Mouse (Mus musculus) regulatory T cell (primary cell): ENCODE results near the gene Wnt1.

Source experiments
- in situ Hi-C: fragments of 300-600 bp; cut with MboI, MseI; formaldehyde crosslinking; loops from one replicate; pipeline ENCODE4 v1.15.1; 2025; ENCODE audit warnings: high pct_unique_total_duplicates

The Wnt1 gene

DNA sequence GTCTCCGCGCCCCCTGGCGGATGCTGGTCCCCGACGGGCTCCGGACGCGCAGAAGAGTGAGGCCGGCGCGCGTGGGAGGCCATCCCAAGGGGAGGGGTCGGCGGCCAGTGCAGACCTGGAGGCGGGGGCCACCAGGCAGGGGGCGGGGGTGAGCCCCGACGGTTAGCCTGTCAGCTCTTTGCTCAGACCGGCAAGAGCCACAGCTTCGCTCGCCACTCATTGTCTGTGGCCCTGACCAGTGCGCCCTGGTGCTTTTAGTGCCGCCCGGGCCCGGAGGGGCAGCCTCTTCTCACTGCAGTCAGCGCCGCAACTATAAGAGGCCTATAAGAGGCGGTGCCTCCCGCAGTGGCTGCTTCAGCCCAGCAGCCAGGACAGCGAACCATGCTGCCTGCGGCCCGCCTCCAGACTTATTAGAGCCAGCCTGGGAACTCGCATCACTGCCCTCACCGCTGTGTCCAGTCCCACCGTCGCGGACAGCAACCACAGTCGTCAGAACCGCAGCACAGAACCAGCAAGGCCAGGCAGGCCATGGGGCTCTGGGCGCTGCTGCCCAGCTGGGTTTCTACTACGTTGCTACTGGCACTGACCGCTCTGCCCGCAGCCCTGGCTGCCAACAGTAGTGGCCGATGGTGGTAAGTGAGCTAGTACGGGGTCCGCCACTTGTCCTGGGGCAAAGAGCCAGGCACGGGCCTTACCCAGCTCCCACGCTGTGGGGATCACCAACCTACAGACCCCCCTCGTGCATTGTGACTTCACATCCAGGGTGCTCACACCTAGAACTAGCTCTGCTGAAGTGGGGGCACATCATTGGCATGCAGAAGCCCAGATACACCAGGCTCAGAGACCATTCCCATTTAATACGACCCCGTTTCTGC is at the start of gene Wnt1:
Gene Wnt1 (plus strand): TSS at position 197 of the 875 bp plus-strand sequence.
- in situ Hi-C loops, result no loop called here

DNA sequence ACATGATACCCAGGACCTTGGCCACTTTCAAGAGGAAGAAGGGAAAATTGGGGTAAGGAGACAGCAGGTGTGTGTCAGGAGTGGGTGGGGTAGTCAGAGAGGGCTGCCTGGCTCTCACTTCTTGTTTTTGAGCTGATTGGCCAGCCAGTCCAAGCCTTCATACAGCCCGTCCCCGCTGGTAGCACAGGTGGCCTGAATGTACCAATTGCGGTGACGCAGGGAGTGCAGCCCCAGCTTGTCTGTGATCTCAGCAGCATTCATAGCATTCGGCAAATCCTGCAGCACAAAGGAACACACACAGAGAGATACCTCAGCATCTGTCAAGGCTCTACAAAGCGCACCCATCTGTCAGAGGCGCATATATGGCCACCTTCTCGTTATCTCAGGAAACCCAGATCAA is 49.4 kb upstream of the Wnt1 start:
- in situ Hi-C loops, result loop anchor here (5.0 kb wide), 1 partner anchor 717 kb away; the partner anchor contains the start of gene Nckap5l

DNA sequence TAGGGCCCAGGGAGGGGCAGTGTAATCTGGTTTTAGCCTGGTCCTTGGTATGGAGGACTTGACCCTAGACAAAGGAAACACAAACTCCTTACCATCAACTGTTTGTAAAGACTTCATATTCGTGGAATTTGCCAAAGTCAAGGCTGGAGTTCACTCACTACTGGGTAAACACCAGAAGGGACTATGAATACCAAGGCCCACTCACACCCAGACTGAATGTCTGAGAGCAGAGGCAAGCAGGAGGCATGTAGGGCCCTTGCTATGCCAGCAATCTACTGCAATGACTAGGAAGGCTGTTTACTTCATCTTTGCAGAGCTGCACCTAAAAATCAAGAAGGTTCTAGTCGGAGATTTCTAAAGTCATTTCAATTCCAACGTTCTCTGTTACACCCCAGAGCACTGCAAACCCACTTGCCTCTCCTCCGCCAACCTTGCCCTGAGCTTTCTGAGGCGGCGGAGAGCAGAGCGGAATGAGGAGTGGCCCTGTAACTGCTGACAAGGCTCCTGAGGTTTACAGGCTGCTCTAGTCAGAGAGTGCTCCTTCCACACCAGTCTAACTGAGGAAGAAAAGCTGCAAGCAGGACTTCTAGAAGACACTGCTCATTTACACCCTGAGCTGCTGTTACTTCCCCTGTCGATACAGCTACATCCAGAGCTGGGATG is 46.8 kb upstream of the Wnt1 start:
- in situ Hi-C loops, result loop anchor here (5.0 kb wide), 1 partner anchor 714 kb away; the partner anchor contains the start of gene Nckap5l

DNA sequence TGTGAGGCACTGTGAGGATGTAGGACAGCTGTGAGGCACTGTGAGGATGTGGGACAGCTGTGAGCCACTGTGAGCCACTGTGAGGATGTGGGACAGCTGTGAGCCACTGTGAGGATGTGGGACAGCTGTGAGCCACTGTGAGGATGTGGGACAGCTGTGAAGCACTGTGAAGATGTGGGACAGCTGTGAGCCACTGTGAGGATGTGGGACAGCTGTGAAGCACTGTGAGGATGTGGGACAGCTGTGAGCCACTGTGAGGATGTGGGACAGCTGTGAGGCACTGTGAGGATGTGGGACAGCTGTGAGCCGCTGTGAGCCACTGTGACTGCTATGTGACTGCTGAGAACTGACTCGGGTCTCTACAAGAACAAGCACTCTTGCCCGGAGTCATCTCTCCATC is 45.8 kb upstream of the Wnt1 start:
- in situ Hi-C loops, result loop anchor here (5.0 kb wide), 1 partner anchor 713 kb away; the partner anchor contains the start of gene Nckap5l

DNA sequence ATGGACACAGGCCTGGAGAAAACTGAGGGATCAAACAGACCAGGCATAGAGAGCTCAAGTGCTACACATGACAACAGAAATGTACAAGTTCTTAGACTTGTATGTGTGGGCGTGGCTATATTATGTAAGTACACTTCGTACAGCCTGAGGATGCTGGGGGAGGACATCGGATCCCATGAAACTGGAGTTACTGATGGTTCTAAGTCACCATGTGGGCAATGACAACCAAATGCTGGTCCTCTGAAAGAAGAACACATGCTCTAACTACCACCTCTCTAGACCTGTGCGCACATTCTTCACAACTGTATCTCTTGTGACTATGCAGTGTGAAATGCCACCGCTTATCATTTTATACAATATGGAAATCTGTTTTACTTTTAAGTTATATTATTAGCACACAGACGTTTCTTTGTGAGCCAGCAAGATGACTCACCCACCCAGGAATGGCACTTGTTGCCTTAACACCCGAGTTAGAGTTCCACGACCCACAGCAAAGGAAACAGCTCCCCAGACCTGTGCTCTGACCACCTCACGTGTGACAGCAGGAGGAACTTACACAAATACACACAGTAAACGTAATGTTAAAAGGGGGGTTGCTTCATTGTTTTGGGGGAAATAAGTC is 43.2 kb upstream of the Wnt1 start:
- in situ Hi-C loops, result no loop called here

DNA sequence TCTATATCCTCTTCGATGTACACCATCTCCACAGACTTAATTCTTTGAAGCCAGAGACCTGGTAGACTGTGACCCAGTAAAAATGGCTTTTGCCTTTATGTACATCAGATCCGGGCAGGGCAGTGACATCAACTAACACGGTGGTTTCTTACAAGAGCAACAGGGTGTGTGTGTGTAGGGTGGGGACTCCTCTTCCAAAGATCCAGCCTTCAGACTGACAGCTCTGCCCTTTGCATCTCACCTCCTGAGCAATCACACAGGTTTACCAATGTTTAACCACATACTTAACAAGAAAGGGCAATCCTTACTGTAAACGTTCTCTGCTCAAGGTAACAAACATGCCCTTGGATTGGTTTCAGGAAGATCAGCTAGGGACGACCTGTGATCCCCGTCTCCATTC is 42.4 kb upstream of the Wnt1 start:
- in situ Hi-C loops, result no loop called here

DNA sequence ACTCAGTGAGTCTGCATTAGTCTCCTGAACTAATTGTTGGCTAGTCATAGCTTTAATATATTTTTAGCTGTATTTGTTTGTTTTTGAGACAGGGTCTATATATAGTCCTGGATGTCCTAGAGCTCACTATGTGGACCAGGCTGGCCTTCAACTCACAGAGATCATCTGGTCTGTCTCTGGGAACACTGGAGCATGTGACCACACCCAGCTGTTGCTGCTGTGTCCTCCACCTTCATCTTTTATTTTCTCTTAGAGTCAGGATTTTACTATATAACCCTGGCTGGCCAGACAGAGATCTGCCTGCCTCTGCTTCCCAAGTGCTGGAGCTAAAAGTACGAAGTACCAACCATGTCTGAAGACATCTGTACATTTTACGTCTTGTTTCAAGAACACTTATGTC is 40.6 kb upstream of the Wnt1 start:
- in situ Hi-C loops, result no loop called here

DNA sequence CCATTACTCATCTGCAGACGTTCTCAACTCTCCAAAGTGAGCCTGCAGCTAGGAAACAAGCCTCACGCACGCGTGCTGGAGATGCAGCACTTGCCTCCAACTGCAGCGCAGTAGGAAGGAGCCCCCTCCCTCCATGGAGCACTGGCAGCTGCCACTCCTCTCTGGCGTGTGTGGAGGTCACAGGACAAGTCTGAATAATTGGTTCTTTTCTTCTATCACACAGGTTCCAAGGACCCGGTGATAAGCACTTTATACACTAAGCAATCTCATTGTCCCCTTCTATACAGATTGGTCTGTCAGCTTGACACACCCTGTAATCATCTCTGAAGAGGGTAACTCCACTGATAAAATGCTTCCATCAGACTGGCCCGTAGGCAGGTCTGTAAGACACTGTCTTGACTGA is 36.6 kb upstream of the Wnt1 start:
- in situ Hi-C loops, result no loop called here

DNA sequence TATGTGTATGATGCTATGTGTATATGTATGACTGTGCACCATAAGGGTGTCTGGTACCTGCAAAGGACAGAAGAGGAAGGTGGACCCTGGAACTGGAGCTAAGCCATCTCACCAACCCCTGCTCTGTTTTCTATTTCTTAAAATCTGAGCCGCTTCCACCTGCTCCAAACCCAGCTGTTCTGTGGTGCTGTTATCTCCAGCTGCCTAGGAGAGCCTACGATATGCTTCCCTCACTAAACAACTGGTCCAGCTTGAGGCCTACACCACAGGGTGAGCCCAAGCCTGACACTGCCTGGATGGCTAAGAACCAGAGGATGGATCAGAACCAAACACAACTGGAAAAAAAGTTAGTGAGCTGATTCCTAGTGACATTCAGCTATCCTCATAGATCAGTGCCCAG is 35.5 kb upstream of the Wnt1 start:
- in situ Hi-C loops, result no loop called here

DNA sequence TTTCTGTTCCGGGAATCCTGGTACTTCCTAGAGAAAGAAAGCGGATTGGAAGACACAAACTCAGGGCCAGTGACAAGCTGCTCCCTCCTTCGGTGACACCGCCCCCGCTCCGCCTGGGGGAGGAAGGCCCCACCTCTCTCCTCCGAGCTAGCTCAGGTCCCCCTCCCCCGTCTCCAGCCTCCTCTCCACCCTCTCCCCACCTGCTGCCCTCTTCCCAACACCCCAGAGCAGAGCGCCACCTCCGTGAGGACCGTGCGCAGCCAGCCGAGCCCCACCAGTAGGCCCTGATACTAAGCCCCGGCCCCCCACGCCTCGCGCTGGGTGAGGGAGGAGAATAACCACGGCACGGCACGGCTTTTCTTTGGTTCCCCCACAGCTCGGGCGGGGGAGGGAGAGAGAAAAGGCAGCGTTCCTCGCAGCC is 27.4 kb upstream of the Wnt1 start:
- in situ Hi-C loops, result no loop called here

DNA sequence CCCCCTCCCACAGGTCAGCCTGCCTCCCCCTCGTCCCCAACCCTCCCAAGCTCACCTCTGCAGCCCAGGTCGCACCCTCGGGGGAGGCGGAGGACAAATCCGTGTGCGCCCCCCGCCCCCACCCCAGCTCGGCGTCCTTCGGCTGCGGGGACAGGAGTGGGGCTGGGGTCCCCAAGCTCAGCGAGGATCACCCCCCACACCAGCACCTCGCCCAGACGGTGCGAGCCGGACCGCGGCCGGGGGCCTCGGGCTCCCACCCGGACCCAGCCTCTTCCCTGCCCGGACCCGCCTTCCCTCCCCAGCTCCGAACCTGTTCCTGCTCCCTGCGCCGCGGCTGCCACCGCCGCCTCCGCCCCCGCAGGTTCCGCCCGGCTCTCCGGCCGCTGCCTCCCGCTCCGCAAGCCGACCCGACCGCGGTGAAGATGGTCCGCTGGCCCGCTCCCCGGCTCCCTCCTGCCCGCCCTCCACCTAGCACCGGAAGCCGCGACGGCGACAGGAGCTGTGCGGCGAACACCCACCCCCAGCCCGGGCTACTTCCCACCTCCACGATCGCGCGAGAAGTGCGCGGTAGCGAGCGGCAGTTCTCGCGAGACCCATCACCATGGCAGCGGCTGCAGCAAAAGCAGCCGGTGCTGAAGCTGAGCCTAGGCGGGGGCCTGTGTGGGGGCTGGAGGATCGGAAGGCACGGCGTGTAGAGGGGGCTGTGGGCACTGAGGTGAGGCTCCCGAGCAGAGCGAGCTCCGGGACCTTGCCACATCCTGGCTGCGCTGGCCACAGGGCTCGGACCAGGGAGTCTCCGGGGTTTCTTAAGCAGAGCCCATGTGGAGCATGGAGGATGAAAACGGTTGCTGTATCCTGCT is 26.8 kb upstream of the Wnt1 start, which contains the start of gene Arf3:
Gene Arf3 (minus strand): TSS at position 545 of the 860 bp plus-strand sequence.
- in situ Hi-C loops, result no loop called here

DNA sequence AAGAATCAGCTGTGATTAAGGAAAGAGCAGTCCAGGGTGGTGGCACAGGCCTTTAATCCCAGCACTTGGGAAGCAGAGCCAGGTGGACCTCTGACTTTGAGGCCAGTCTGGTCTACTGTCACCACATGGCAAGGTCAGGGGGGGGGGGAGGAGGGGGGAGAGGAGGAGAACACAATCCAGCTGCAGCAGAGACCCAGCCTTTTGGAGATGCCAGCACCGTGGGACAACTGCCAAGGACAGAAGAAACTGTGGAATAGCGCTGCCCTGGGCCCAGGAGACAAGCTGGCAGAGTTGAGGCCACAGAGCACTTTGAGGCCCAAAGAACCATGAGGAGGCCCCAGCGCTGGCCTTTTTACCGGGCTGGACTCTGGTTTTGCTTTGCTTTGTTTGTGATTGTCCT is 23.7 kb upstream of the Wnt1 start:
- in situ Hi-C loops, result no loop called here

DNA sequence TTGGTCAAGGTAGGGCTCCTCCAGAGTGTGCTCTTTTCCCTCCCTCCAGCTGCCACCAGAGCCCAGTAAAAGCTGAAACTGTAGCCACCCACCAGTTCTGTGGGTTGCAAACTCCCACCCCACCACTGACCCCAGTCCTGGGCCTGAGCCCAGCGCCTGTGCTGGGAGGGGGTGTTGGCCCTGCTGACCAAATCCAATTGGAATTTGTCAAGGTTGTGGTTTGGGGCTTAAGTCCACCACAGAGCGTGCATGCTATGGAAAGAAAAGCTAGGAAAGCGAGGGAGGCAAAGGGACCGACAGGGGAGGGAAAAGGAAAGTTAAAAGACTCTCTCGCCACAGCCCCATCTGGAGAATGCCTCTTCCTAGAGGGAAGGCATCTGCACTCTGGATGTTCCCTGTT is 21.4 kb upstream of the Wnt1 start:
- in situ Hi-C loops, result no loop called here

DNA sequence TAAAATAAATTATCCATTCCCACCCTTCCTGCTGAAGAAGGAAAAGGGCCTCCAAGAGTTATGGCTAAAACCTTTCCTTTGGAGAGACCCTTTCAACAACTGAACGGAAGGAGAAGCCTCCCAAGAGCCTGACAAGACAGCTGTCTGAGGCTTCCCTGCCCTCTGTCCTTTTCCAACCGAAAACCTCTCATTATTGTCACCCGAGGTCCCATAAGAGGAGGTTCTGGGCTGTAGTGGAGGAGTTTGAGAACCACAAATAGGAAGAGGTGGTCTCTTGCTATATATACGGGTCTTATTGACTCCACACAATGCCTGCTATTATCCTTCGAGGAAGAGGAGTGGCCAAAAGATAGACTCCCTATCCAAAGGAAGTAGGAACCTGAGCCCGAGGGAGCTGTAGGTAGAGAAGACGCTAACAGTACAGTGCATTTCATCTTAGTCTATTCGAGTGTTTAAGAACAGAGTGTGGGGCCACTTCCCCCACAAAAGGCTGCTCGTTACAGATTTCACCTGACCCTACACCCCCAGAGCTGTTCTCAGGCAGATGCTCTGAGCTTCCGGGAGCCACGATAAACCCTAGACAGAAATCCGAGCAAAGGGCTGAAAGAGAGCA is 17.7 kb upstream of the Wnt1 start:
- in situ Hi-C loops, result no loop called here

DNA sequence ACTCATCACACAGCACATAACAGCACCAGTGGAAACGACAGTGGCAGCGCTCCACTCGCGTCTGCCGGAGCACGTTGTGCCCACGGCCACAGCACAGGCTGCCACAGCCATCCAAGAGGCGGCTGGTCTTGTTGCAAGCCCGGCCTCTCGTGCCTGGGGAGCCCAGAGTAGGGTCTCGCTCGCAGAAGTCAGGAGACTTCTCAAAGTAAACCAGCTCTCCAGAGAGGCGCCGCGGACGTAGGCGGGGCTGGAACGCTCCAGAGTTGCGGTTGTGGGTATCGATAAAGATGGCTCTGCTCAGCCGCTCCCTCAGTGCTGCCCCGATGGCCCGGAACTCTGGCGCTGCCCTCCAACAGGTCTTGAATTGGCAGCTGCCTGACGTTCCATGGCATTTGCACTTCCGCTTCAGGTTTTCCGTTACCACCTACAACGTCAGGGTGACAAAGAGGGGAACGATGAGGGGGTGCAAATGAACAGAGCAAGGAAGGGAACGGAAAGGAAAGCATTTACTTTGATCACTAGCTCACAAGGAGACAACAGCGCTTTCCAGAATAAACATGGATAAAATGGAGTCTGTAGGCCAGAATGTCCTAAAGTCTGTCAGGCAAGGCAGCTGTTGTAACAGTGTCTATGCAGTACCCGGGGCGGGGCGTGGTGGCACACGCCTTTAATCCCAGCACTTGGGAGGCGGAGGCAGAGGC is 17.0 kb upstream of the Wnt1 start:
- in situ Hi-C loops, result no loop called here

DNA sequence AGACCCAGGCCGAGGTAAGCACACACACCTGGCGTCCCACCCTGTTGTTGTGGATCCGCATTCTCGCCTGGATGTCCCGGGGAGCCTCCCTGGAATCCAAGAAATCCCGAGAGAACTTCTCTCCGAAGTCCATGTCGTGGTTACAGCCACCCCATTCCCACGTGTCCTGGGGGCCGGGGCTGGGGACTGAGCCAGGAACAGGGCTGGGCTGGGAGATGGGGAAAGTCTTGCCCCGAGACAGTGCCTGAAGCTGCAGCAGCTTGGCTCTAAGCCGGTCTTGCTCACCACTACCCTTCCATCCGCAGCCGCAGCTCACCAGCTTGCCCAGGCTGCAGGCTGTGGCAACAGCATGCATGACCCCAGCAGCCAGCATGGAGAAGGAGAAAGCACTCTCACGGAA is 15.6 kb upstream of the Wnt1 start:
- in situ Hi-C loops, result no loop called here

DNA sequence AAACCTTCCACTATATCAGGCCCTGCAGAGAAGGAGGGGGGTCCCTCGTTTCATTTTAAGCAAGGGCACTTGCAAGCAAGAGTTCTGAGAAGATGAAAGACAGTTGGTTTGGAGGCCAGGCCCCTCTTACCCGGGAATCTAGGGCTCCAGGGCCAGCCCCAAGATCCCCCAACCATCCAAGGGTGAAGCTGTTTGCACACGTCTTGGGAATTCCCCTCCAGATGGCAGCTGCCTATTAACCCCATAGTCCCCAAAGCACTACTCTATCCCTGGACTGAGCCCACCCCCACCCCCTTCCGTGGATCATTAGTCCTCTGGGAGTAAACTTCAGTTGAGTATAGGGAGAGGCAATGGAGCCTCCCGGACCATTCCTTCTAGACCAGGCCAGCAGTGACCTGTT is 14.1 kb upstream of the Wnt1 start:
- in situ Hi-C loops, result no loop called here

DNA sequence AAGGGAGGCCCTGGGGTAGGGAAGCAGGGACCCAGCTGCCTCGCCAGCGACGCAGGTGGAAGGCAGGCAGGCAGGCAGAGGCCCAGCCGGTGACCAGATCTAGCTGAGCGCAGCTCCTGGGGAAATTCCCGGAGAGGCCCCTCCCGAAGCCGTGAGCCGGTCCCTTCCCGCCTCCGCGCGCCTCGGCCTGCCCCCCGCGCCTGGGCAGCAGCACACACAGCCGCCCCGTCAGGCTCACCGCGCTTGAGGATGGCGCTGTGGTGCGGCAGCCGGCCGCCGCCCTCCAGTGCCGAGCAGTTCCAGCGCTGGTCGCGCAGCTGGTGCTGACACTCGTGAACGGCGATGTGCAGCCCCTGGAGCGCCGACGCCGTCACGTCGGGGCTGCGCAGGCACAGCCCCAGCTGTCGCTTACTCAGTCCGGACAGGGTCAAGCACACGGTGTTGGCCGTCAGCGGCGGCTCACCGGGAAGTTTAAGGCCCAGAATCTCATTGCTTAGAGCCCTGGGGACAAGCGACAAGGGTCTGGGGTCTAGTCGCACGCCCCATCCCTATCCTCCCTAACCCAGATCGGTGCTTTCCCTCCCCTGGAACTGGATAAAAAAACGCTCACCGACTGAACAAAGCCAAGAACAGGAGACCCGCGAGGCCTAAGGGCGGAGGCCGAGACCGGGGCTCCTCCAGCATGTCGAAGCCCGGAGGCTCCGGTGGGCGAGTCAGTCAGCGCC is 13.2 kb upstream of the Wnt1 start:
- in situ Hi-C loops, result no loop called here

DNA sequence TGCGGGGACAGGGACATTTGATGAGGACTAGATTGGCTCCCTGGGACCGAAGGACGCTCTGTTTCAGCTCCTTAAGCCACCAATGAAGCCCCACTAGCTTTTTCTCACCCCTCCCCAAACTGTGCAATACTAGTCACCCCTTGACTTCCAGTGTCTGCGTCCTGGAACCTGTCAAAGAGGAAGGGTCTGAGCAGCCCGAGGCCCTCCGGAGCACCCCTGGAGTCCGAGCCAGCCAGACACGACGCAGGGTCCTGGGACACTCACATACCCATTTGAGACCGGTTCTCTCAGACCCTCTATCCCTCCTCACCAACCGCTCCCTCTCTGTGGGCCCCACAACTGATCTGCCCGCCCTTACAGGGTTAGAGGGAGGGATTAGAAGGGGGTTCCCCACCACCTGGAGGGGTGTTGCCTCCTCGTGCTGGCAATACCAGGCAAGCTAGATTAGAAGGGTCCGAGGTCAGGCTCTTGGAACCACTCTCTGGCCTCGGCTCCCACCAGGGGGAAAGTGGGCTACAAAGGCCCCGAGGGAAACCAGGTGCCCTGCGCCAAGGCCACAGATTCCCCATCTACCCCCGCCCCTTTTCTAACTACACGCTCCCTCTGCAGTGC is 12.5 kb upstream of the Wnt1 start:
- in situ Hi-C loops, result no loop called here
